Mouse (Mus musculus) intestine, postnatal 0 days (tissue): ENCODE data around the gene Polr3gl. TPM values are rescaled to one million over a fixed set of nuclear protein-coding genes. Genes with fewer than 3 reads are reported as not detected.

Experiments used
- ATAC-seq: fragments of 200-750 bp; cut with Nextera tagmentation; 2 replicates; pipeline ENCODE4 v1.8.0; 2017; ENCODE audit warnings: mild to moderate bottlenecking, moderate TSS enrichment, moderate library complexity
- H3K27ac ChIP-seq: fragments of 300-500 bp; sonication (generic); 2 replicates; pipeline ENCODE4 v1.5.1; 2014; ENCODE audit warnings: mild to moderate bottlenecking, low read depth, low read length, moderate library complexity
- H3K27me3 ChIP-seq: fragments of 300-500 bp; sonication (generic); replicated peaks from 2 replicates; pipeline ENCODE4 v1.6.1; 2014; ENCODE audit warnings: low read length, mixed read lengths; ENCODE audit not compliant: control insufficient read depth, insufficient read depth
- H3K36me3 ChIP-seq: fragments of 300-500 bp; sonication (generic); 2 replicates; pipeline ENCODE4 v1.6.1; 2014; ENCODE audit warnings: mild to moderate bottlenecking, moderate library complexity; ENCODE audit not compliant: control insufficient read depth, insufficient read depth
- H3K4me1 ChIP-seq: fragments of 300-500 bp; sonication (generic); replicated peaks from 2 replicates; pipeline ENCODE4 v1.6.1; 2014; ENCODE audit warnings: antibody characterized with exemption, low read length, mixed read lengths; ENCODE audit not compliant: control insufficient read depth, insufficient read depth
- H3K4me2 ChIP-seq: fragments of 300-500 bp; sonication (generic); replicated peaks from 2 replicates; pipeline ENCODE4 v1.6.1; 2014; ENCODE audit warnings: low read depth, mild to moderate bottlenecking, moderate library complexity
- H3K4me3 ChIP-seq: fragments of 300-500 bp; sonication (generic); 2 replicates; pipeline ENCODE4 v1.5.1; 2014; ENCODE audit warnings: low read depth, low read length
- H3K9ac ChIP-seq: fragments of 300-500 bp; sonication (generic); 2 replicates; pipeline ENCODE4 v1.6.1; 2014; ENCODE audit warnings: mild to moderate bottlenecking, low read depth, low read length
- H3K9me3 ChIP-seq: fragments of 300-500 bp; sonication (generic); 2 replicates; pipeline ENCODE4 v1.6.1; 2016; ENCODE audit warnings: mixed run types; ENCODE audit not compliant: control insufficient read depth
- CTCF ChIP-seq: sonication (generic); IDR thresholded peaks from 2 replicates; pipeline ENCODE4 v1.5.1; 2016; ENCODE audit warnings: low read depth, mild to moderate bottlenecking, control low read depth, antibody characterized with exemption, moderate library complexity
- WGBS: fragments of 180-500 bp; shearing (Covaris S2); extraction: QIAGEN DNeasy Blood & Tissue Kit; methylation state at CpG from one replicate; pipeline ENCODE4 v1.1.7; 2014; 5-methylcytosine and 5-hydroxymethylcytosine counted together
- polyA plus RNA-seq: library from polyadenylated mRNA; unstranded; fragments of >200 nt; fragmentation: Nextera tagmentation; extraction: Ambion mirVana; gene quantifications from 2 replicates; pipeline ENCODE4 v1.2.1, GENCODE M21; 2015

Polr3gl gene
- polyA plus RNA-seq, 1 experiment from 2014 or later: 18.7 TPM

GRCm38 (mm10) chr3:96564633-96565032 is 29.3 kb downstream of the Polr3gl start:
- H3K9ac ChIP-seq: no peak overlapping the region
- peaks cover 18% of the 10 kb centered on the region for H3K36me3 ChIP-seq
- no peaks in the 10 kb centered on the region for H3K9me3 ChIP-seq
- peak overlapping the region; percentile 40 for H3K4me2 ChIP-seq
- H3K4me1 ChIP-seq: 0 out of 2 replicates have a peak, but pooled peaks cover 7% of the 10 kb centered on the region
- WGBS: 26% methylated on average over 7 of the region's 7 CpGs
- no peak; the same call in 1 of the 2 replicates for ATAC-seq
- H3K27ac ChIP-seq: peak overlapping the region; percentile 65
- no peak overlapping the region for H3K4me3 ChIP-seq
- TF ChIP-seq CTCF: no peak
- no peaks in the 10 kb centered on the region for H3K27me3 ChIP-seq

GRCm38 (mm10) chr3:96563911-96564632 is 29.9 kb downstream of the Polr3gl start:
- H3K4me2 ChIP-seq: peak overlapping the region; percentile 40
- H3K9me3 ChIP-seq: no peaks in the 10 kb centered on the region
- no peaks in the 10 kb centered on the region for H3K27me3 ChIP-seq
- peak; percentile 50 for ATAC-seq
- peaks cover 23% of the 10 kb centered on the region for H3K36me3 ChIP-seq
- TF ChIP-seq CTCF: no peak
- H3K9ac ChIP-seq: no peak overlapping the region
- WGBS: 17% methylated on average over 10 of the region's 10 CpGs
- H3K4me3 ChIP-seq: no peak overlapping the region
- peak overlapping the region; percentile 65 for H3K27ac ChIP-seq
- 0 out of 2 replicates have a peak, but pooled peaks cover 7% of the 10 kb centered on the region for H3K4me1 ChIP-seq

GRCm38 (mm10) chr3:96563267-96563666 is 30.7 kb downstream of the Polr3gl start:
- Histone ChIP-seq H3K27me3 (no peaks in the 10 kb centered on the region), H3K36me3 (peaks cover 25% of the 10 kb centered on the region), H3K9ac (no peak overlapping the region), H3K9me3 (no peaks in the 10 kb centered on the region), H3K4me2 (no peak overlapping the region), H3K4me1 (0 out of 2 replicates have a peak, but pooled peaks cover 7% of the 10 kb centered on the region), H3K4me3 (no peak overlapping the region), H3K27ac (no peak overlapping the region)
- WGBS: 86% methylated on average over 8 of the region's 8 CpGs
- ATAC-seq: no peak
- TF ChIP-seq CTCF: no peak

- peak overlapping the region; percentile 72 for H3K4me2 ChIP-seq
- TF ChIP-seq CTCF: no peak
- peak overlapping the region; percentile 65 for H3K4me3 ChIP-seq
- no peaks in the 10 kb centered on the region for H3K27me3 ChIP-seq
- H3K9ac ChIP-seq: peak overlapping the region; percentile 23; the same call in 1 of the 2 replicates
- WGBS: 25% methylated on average over 10 of the region's 10 CpGs
- peaks cover 25% of the 10 kb centered on the region for H3K36me3 ChIP-seq
- H3K9me3 ChIP-seq: no peaks in the 10 kb centered on the region
- H3K4me1 ChIP-seq: 0 out of 2 replicates have a peak, but pooled peaks cover 7% of the 10 kb centered on the region
- H3K27ac ChIP-seq: peak overlapping the region; percentile 63; the same call in 1 of the 2 replicates
- no peak for ATAC-seq
Measured at GRCm38 (mm10) chr3:96561946-96562681, 31.9 kb downstream of the Polr3gl start.

- Histone ChIP-seq H3K4me3 (peak overlapping the region; percentile 65), H3K4me1 (0 out of 2 replicates have a peak, but pooled peaks cover 7% of the 10 kb centered on the region), H3K9ac (peak overlapping the region; percentile 90), H3K36me3 (peaks cover 25% of the 10 kb centered on the region), H3K9me3 (no peaks in the 10 kb centered on the region), H3K27ac (peak overlapping the region; percentile 58), H3K27me3 (no peaks in the 10 kb centered on the region), H3K4me2 (peak overlapping the region; percentile 72)
- 36% methylated on average over 9 of the region's 9 CpGs for WGBS
- no peak for TF ChIP-seq CTCF
- no peak for ATAC-seq
Measured at GRCm38 (mm10) chr3:96560881-96561668, 32.9 kb downstream of the Polr3gl start.
